Mouse (Mus musculus) kidney, embryonic 14.5 days (tissue): Measurements from ENCODE around the gene Capn1. TPM values are rescaled to one million over a fixed set of nuclear protein-coding genes. Genes with fewer than 3 reads are reported as not detected.

Experiments
- ATAC-seq: fragments of 200-750 bp; cut with Nextera tagmentation; 2 replicates; pipeline ENCODE4 v1.8.0; 2017; ENCODE audit warnings: moderate number of reproducible peaks, mild to moderate bottlenecking, moderate TSS enrichment, moderate library complexity; ENCODE audit not compliant: low FRiP score, low TSS enrichment
- H3K27ac ChIP-seq: fragments of 300-500 bp; sonication (generic); 2 replicates; pipeline ENCODE4 v1.5.1; 2014; ENCODE audit warnings: low read depth, mild to moderate bottlenecking, low read length, moderate library complexity, mixed read lengths
- H3K27me3 ChIP-seq: fragments of 300-500 bp; sonication (generic); 2 replicates; pipeline ENCODE4 v1.6.1; 2014; ENCODE audit warnings: mild to moderate bottlenecking, low read length; ENCODE audit not compliant: control insufficient read depth, insufficient read depth
- H3K36me3 ChIP-seq: fragments of 300-500 bp; sonication (generic); 2 replicates; pipeline ENCODE4 v1.6.1; 2014; ENCODE audit warnings: low read length, mixed read lengths; ENCODE audit not compliant: control insufficient read depth, insufficient read depth
- H3K4me1 ChIP-seq: fragments of 300-500 bp; sonication (generic); 2 replicates; pipeline ENCODE4 v1.6.1; 2014; ENCODE audit warnings: low read length, mixed read lengths; ENCODE audit not compliant: control insufficient read depth, insufficient read depth
- H3K4me2 ChIP-seq: fragments of 300-500 bp; sonication (generic); replicated peaks from 2 replicates; pipeline ENCODE4 v1.6.1; 2014; ENCODE audit warnings: low read depth, mild to moderate bottlenecking, low read length
- H3K4me3 ChIP-seq: fragments of 300-500 bp; sonication (generic); 2 replicates; pipeline ENCODE4 v1.5.1; 2014; ENCODE audit warnings: mild to moderate bottlenecking, low read length
- H3K9ac ChIP-seq: fragments of 300-500 bp; sonication (generic); 2 replicates; pipeline ENCODE4 v1.6.1; 2014; ENCODE audit warnings: low read depth, mild to moderate bottlenecking, low read length, moderate library complexity
- H3K9me3 ChIP-seq: fragments of 300-500 bp; sonication (generic); 2 replicates; pipeline ENCODE4 v1.6.1; 2016; ENCODE audit warnings: low read length; ENCODE audit not compliant: control insufficient read depth
- WGBS: fragments of 180-500 bp; shearing (Covaris S2); extraction: QIAGEN DNeasy Blood & Tissue Kit; methylation state at CpG from one replicate; pipeline ENCODE4 v1.1.7; 2014; 5-methylcytosine and 5-hydroxymethylcytosine counted together
- polyA plus RNA-seq: library from polyadenylated mRNA; unstranded; fragments of >200 nt; fragmentation: Nextera tagmentation; extraction: Ambion mirVana; gene quantifications from 2 replicates; pipeline ENCODE4 v1.2.1, GENCODE M21; 2014

Gene Capn1
- polyA plus RNA-seq, 1 experiment from 2014 or later: 8.6 TPM

DNA sequence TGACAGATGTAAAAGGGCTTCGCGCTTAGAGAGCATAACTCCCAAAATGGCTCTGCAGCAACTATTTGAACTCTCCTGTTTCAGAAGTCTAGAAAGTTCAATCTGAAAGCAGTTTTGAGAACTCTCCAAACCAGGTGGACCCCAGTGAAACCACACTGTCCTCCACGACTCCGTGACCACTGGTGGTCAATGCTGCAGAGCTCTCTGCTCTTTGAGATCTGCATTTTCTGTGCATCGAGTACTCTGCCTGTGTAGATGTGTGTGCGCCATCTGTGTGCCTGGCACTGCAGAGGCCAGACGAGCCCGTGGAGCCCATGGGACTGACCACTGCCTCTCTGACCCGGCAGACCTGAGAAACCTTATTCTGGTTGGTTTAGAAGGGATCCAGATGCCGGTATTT, 60.8 kb downstream of the Capn1 start:
- WGBS: 77% methylated on average over 10 of the region's 10 CpGs
- no peak overlapping the region for H3K4me3 ChIP-seq
- no peaks in the 10 kb centered on the region for H3K9me3 ChIP-seq
- H3K36me3 ChIP-seq: peaks cover 72% of the 10 kb centered on the region
- no peaks in the 10 kb centered on the region for H3K27me3 ChIP-seq
- no peak for ATAC-seq
- H3K4me1 ChIP-seq: peaks cover 34% of the 10 kb centered on the region
- H3K4me2 ChIP-seq: peak overlapping the region; percentile 17; the same call in 1 of the 2 replicates
- peak overlapping the region; percentile 73; the same call in 1 of the 2 replicates for H3K27ac ChIP-seq
- H3K9ac ChIP-seq: peak overlapping the region; percentile 14

DNA sequence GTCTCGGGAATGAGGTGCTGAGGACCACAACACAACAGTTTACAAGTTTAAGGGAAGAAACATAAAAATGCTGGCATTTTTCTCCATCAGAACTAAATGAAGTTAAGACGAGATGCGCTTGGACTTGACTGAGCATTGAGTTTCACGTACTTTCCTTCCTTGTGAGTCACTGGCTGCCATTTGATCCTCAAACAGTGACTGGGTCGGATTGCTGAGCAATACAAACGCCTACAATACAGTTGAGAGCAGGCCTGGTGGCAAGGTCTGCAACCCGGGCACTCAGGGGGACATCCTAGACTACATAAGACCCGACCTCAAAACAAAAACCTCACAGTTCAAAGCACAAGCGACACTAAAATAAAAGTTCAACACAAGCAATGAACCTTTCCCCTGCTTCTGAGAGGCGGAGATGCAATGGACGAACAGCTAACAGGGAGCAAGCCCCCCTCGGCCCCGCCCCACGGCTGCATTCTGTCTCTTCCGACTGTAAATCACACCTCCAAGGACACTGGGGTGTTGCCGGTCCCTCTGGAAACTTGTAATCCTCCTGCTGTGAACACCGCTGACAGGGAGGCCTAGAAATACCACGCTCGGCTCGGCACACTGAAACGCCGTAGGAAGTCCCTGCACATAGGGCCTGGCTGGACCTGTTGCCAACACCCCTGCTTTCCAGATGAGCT, 61.5 kb downstream of the Capn1 start:
- Histone ChIP-seq H3K4me2 (no peak overlapping the region; the same call in 1 of the 2 replicates), H3K9ac (no peak overlapping the region), H3K27me3 (no peaks in the 10 kb centered on the region), H3K4me3 (no peak overlapping the region), H3K4me1 (peaks cover 34% of the 10 kb centered on the region), H3K36me3 (peaks cover 73% of the 10 kb centered on the region), H3K9me3 (no peaks in the 10 kb centered on the region), H3K27ac (peak overlapping the region; percentile 73; the same call in 1 of the 2 replicates)
- ATAC-seq: no peak
- 34% methylated on average over 22 of the region's 22 CpGs for WGBS

DNA sequence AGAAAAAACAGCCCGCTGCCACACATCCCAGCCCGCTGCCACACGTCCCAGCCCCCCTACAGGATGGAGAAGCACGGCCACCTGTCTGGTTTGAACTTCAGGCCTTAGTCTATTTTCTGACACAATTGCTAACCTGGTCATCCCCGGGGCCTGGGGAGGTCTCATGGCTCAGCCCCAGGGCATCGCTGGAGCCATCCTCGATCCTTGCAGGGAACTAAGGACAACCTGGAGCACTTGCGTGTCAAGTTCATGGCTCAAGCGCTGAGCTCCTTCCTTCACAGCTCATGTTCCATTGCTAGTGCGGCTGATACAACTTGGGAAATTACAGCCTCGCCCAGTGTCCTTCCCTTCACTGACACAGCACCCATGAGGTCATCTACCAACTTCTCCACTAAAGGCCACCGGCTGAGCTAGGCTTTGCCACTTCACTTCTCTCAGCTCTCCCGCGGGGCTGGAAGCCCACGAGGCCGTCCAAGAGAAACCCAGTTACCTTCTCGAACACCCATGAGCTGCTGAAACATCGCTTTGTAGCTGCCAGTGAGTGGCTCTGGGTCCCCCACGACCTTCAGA, 62.4 kb downstream of the Capn1 start:
- 92% methylated on average over 19 of the region's 19 CpGs for WGBS
- Histone ChIP-seq H3K4me2 (no peak overlapping the region), H3K27ac (peak overlapping the region; percentile 0; the same call in 1 of the 2 replicates), H3K36me3 (peaks cover 73% of the 10 kb centered on the region), H3K4me3 (no peak overlapping the region), H3K9me3 (no peaks in the 10 kb centered on the region), H3K27me3 (no peaks in the 10 kb centered on the region), H3K9ac (no peak overlapping the region), H3K4me1 (peaks cover 34% of the 10 kb centered on the region)
- ATAC-seq: no peak

DNA sequence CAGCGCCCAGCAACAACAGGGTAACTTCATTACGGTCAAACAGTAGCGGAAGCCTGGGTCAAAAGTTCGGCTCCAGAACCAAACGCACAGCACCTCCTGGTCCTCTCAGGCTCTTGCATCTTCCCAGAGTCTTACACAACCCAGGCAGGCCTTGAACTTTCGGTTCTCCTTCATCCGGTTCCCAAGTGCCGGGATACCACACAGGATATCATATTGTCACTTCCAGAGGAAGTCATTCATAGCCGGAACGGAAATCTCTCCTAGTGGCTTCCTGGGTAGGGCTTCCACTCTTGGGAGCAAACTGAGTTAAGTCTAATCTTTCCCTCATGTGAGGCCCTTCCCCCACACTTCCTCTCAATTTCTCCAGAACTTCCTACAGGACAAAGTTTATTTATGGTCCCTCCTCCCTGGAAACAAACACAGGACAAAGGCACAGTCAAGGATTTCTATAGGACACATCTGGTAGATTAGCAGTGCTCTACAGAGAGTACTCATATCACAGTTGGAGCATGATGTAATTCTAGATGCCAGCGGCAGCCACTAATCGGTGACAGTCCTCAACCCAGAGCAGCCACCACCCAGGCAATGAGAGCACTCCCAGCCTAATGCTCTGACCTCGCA, 63.5 kb downstream of the Capn1 start:
- 75% methylated on average over 13 of the region's 13 CpGs for WGBS
- H3K4me2 ChIP-seq: no peak overlapping the region
- ATAC-seq: peak; percentile 33; the same call in 1 of the 2 replicates
- H3K36me3 ChIP-seq: peaks cover 75% of the 10 kb centered on the region
- H3K27ac ChIP-seq: peak overlapping the region; percentile 79; the same call in 1 of the 2 replicates
- H3K9me3 ChIP-seq: no peaks in the 10 kb centered on the region
- H3K4me1 ChIP-seq: peaks cover 34% of the 10 kb centered on the region
- H3K27me3 ChIP-seq: no peaks in the 10 kb centered on the region
- no peak overlapping the region for H3K4me3 ChIP-seq
- no peak overlapping the region for H3K9ac ChIP-seq

DNA sequence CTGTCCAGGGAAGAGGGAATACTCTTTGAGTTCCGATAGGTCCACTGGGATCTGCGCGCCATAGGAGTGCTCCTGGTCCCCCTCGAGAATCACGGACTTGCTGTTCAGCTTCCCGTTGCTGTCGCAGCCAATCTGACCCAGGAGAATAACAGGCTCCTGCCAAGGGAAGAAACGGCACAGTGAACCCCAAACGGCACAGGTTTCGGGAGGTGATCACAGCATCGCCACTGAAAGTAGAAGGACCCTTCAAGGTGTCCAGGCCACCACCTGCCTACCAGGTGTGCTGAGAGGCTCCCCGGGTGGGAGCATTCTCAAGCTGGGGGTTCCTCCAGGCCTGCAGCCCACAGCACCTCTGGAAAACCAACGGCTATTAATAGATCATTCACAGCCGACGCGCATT, 64.1 kb downstream of the Capn1 start:
- Histone ChIP-seq H3K4me3 (no peak overlapping the region), H3K4me1 (peaks cover 34% of the 10 kb centered on the region), H3K27ac (peak overlapping the region; percentile 31; the same call in 1 of the 2 replicates), H3K36me3 (peaks cover 74% of the 10 kb centered on the region), H3K4me2 (no peak overlapping the region), H3K27me3 (no peaks in the 10 kb centered on the region), H3K9ac (no peak overlapping the region), H3K9me3 (no peaks in the 10 kb centered on the region)
- 85% methylated on average over 16 of the region's 16 CpGs for WGBS
- ATAC-seq: no peak

DNA sequence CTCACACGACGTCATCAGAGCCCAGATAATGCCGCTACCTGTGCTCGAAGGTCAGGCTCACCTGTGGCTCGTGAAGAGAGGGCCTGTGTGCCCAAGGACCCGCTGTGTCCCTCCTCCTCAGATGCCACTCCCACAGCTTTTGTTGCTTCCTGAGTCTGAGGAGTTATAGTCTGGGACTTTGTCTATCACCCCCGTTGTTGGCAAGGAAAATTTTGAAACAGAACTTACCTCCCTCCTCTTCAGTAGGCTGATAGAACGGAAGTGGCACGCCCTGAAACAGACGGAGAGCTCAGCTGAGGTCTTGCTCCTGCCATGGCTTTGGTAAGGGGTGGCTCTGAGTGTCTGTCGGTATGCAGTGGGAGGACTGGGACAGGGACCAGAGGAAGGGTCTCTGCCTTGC, 65.5 kb downstream of the Capn1 start:
- Histone ChIP-seq H3K9me3 (no peaks in the 10 kb centered on the region), H3K36me3 (peaks cover 78% of the 10 kb centered on the region), H3K4me1 (peaks cover 28% of the 10 kb centered on the region), H3K4me2 (no peak overlapping the region), H3K27ac (no peak overlapping the region), H3K27me3 (no peaks in the 10 kb centered on the region), H3K4me3 (no peak overlapping the region), H3K9ac (no peak overlapping the region)
- ATAC-seq: no peak
- WGBS: 94% methylated on average over 11 of the region's 11 CpGs

DNA sequence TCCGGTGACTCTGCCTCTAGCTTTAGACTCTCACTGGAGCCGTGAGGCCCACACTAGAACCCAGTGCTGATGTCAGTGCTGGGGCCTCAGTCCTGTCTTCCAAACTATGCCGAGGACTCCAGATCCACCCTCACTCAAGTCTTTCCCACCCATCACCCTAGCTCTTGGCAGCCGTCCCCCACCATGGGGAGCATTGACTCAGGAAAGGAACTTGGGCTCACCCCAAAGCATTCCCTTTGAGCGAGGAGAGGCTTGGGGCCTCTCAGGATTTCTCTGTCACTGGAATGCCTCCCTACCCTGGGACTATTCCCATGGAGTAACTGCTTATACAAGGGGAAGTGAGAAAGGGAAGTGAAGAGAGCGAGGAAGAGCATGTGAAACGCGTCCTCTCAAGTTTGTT, 69.8 kb downstream of the Capn1 start:
- 70% methylated on average over 8 of the region's 8 CpGs for WGBS
- peak overlapping the region; percentile 48; the same call in 1 of the 2 replicates for H3K27ac ChIP-seq
- ATAC-seq: no peak
- no peaks in the 10 kb centered on the region for H3K27me3 ChIP-seq
- no peak overlapping the region for H3K4me3 ChIP-seq
- H3K4me2 ChIP-seq: no peak overlapping the region
- H3K36me3 ChIP-seq: peaks cover 72% of the 10 kb centered on the region
- peaks cover 18% of the 10 kb centered on the region for H3K4me1 ChIP-seq
- no peak overlapping the region for H3K9ac ChIP-seq
- H3K9me3 ChIP-seq: no peaks in the 10 kb centered on the region

DNA sequence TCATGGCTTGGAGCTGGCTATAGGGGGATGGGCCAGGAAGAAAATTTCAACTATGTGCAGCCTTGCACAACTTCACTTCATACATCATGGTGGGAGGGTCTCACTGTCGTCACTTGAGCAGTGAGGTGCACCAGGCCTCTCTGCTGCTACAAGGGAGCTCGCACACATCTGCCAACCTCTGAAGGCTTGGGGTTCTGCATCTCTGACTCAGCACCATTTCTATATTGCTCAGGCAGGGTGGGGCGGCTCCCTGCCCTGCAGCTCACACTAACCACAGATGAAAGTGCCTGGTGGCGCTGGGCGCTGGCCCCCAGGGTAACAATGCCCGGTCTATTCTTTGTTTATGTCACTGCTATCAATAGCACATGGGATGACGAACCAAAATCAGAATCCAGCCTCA, 70.7 kb downstream of the Capn1 start:
- Histone ChIP-seq H3K4me2 (no peak overlapping the region), H3K36me3 (peaks cover 66% of the 10 kb centered on the region), H3K4me1 (peaks cover 18% of the 10 kb centered on the region), H3K27ac (peak overlapping the region; percentile 37; the same call in 1 of the 2 replicates), H3K9me3 (no peaks in the 10 kb centered on the region), H3K27me3 (no peaks in the 10 kb centered on the region), H3K4me3 (no peak overlapping the region), H3K9ac (no peak overlapping the region)
- peak; percentile 65 for ATAC-seq
- 69% methylated on average over 7 of the region's 7 CpGs for WGBS

DNA sequence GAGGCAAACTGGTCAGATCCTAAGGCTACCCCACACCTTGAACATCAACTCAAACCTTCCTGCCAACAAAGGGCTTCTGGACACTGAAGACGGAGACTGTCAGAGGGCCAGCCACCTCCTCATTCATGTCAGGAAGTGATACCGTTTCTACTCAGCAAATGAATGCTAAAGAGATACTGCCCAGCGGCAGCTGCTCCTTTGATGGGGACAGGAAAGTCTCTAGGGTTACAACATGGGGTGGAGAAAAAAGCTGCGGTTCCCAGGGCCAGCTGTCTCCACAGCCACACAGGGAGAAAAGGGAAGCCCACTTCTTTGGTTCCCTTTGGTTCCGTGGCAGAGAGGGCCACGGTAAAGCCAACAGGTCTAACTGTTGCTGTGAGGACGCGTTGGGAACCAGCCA, 71.6 kb downstream of the Capn1 start:
- 65% methylated on average over 8 of the region's 8 CpGs for WGBS
- H3K27me3 ChIP-seq: no peaks in the 10 kb centered on the region
- no peaks in the 10 kb centered on the region for H3K9me3 ChIP-seq
- no peak for ATAC-seq
- peaks cover 23% of the 10 kb centered on the region for H3K4me1 ChIP-seq
- H3K9ac ChIP-seq: no peak overlapping the region
- no peak overlapping the region for H3K27ac ChIP-seq
- H3K36me3 ChIP-seq: peaks cover 65% of the 10 kb centered on the region
- H3K4me3 ChIP-seq: no peak overlapping the region
- H3K4me2 ChIP-seq: no peak overlapping the region
